Mouse (Mus musculus) splenic B cell, adult 2 months (primary cell): ENCODE measurements around the gene Gm2974.
"Not testable (repeated sequence)": the region's sequence is repeated elsewhere in the genome, so short reads cannot be mapped to it uniquely, and the experiment has no call there.

ENCODE experiments used
- DNase-seq: peaks from one replicate; pipeline ENCODE4 v3.0.0-alpha.2; 2011; ENCODE audit warnings: low read depth, low spot score
- H3K27me3 ChIP-seq: 2 replicates; pipeline ENCODE4 v1.6.1; 2012; ENCODE audit warnings: mild to moderate bottlenecking, low read length, moderate library complexity, mixed read lengths; ENCODE audit not compliant: control insufficient read depth, poor library complexity, insufficient read depth, severe bottlenecking
- H3K36me3 ChIP-seq: 2 replicates; pipeline ENCODE4 v1.6.1; 2012; ENCODE audit warnings: mild to moderate bottlenecking, low read length, moderate library complexity, mixed read lengths; ENCODE audit not compliant: control insufficient read depth, poor library complexity, insufficient read depth, severe bottlenecking

The Gm2974 gene

DNA sequence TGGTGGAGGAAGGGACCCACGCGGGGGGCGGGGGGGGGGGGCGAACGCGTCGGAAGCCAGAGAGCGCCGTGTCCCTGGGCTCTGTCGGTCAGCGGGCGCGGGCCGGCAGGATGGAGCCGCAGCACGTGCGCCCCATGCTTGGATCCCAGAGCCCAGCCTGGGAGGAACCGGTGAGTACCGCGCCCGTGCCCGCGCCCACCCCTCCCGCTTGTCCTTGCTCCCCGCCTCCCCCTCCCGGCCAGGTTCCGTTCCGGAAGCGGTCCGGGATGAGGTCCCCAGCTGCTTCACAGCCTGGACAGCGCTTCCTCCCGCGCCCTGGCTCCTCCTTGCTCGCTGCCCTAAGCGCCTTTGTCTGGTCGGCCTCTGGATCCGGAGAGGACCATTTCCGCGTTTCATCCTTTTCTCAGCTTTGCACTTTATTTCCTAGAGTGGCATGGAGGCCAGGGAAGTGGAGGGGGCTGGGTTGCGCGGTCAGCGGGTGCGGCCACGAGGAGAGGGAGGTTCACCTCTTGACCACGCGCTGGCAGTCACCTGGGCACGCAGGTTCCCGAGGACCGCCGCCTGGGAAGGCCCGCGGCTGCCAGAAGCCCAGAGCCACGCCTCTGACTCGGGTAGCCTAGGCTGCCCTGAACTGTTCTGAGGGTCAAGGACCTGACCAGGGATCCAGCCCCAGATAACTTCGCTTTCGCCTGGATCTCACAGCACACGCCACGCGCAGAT, at the start of gene Gm2974:
TSS of gene Gm2974 (plus strand) at position 86 of the 720 bp plus-strand sequence.
- not testable (repeated sequence) for H3K36me3 ChIP-seq, H3K27me3 ChIP-seq, DNase-seq

DNA sequence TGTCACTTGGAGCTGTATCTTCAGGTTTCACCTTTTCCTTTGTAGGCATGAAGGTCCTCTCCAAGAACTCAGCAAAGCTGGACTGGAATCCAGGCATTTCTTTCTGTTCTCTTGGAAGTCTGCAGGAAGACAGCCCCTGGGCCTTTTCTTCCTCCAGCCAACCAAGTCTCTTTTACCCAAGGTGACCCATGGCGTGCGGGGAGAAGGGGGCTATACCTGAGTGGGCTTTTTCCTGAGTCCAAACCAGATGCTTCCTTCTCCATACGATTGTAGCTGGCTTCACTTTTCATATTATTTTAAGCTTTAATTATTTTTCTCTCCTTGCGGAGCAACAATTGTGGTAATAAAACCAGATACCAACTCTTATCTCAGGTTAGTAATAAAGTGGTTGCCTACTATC, 40.7 kb upstream of the Gm2974 start:
- not testable (repeated sequence) for H3K27me3 ChIP-seq, DNase-seq, H3K36me3 ChIP-seq

DNA sequence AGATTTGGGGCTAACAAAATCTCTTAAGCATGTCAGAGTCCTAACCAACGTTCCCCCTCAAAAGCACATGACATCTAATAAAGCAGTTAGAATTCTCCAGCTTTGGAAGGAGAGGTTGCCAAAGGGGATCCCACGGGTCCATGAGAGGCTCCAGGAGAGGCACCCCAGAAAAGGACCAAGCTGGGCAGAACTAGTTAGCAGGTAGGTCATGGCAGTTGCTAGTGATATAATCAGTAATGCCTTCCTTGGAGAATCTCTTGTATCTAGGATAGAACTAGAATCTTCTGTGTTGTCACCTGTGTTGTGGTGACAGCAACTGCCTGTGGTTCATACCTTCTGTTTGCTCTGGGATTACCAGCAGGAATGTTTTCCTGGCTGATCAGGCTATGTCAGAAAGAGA, 17.6 kb upstream of the Gm2974 start, which contains the start of gene Gm3127:
TSS of gene Gm3127 (plus strand) at position 301 of the 400 bp plus-strand sequence.
- not testable (repeated sequence) for H3K27me3 ChIP-seq, H3K36me3 ChIP-seq, DNase-seq

DNA sequence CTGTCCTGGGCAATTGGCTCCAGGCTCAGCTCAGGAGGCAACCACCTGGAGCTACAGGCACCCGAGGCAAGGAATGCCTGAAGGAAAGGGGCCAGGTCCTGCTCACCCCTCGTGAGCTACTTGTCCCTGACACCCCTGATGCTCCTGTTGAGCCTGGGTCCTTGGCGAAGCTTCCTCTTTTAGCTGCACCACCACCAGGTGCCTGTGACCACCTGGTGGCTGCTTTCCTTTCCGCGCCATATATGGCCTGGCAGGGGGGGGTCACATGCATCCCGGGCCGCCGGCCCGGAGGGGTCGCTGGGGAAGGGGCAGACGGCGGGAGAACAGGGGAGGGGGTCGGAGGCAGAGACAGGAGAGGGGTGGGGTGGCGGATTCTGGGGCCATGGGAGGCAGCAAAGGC, 346 bp upstream of the Gm2974 start:
- not testable (repeated sequence) for DNase-seq, H3K27me3 ChIP-seq, H3K36me3 ChIP-seq

DNA sequence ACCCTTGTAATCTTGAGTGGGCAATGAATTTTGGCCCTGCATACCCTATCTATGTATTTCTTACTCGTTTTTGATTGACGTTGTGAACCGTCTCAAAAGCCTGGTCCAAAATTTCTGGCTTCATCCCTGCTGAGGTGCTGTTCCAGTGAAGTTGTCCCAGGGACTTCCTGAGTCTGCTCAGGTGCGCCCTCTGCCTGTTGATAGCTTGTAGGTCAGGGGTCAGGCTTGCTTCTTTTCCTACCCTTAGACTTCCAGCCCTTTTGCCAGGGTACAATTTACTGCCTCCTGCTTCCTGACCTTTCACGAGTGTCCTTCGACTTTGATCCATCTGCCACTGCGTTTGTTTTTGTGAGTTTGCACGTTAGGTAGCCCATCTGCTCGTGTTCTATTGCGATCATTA, 999 bp downstream of the Gm2974 start:
- not testable (repeated sequence) for H3K36me3 ChIP-seq, H3K27me3 ChIP-seq, DNase-seq

DNA sequence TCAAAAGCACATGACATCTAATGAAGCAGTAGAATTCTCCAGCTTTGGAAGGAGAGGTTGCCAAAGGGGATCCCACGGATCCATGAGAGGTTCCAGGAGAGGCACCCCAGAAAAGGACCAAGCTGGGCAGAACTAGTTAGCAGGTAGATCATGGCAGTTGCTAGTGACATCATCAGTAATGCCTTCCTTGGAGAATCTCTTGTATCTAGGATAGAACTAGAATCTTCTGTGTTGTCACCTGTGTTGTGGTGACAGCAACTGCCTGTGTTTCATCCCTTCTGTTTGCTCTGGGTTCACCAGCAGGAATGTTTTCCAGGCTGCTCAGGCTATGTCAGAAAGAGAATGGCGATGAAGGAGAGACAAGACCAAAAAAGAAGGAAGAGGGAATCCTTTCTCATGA, 67.0 kb downstream of the Gm2974 start, which contains the start of gene Gm3138:
TSS of gene Gm3138 (plus strand) at position 301 of the 400 bp plus-strand sequence.
- DNase-seq, H3K27me3 ChIP-seq, H3K36me3 ChIP-seq: not testable (repeated sequence)
